Mouse (Mus musculus) CH12.LX (cell line): Measurements from ENCODE around the gene Esrrb. TPM values are rescaled to one million over a fixed set of nuclear protein-coding genes. Genes with fewer than 3 reads are reported as not detected.

ENCODE experiments used
- DNase-seq: peaks from one replicate; pipeline ENCODE4 v3.0.0-alpha.2; 2013; ENCODE audit errors: extremely low read depth
- H3K27ac ChIP-seq: 2 replicates; pipeline ENCODE4 v1.5.1; 2012; ENCODE audit warnings: low read depth, mild to moderate bottlenecking, control low read depth, moderate library complexity; ENCODE audit not compliant: insufficient read depth
- H3K27me3 ChIP-seq: replicated peaks from 2 replicates; pipeline ENCODE3; 2012; ENCODE audit warnings: inconsistent platforms
- H3K36me3 ChIP-seq, 2 experiments: replicated peaks in 1 of 2; 2 replicates each; pipeline versions ENCODE3 to v1.6.1; 2012; ENCODE audit warnings: inconsistent platforms in 1 of 2, low read length in 1 of 2, mild to moderate bottlenecking in 1 of 2, mixed read lengths in 1 of 2, moderate library complexity in 1 of 2; ENCODE audit not compliant: control insufficient read depth in 1 of 2, insufficient read depth in 1 of 2
- H3K4me1 ChIP-seq, 2 experiments: 2 replicates each; pipeline ENCODE4 v1.6.1; 2012; ENCODE audit warnings: inconsistent platforms in 1 of 2, moderate library complexity in 1 of 2; ENCODE audit not compliant: insufficient read depth in 2 of 2, control insufficient read depth in 1 of 2
- H3K4me2 ChIP-seq: 2 replicates; pipeline ENCODE4 v1.6.1; 2012; ENCODE audit warnings: low read depth, mild to moderate bottlenecking, control low read depth; ENCODE audit not compliant: poor library complexity, insufficient read depth, severe bottlenecking
- H3K4me3 ChIP-seq, 3 experiments: fragments of 150-350 bp in 1 of 3; sonication (generic) in 1 of 3; replicated peaks in 1 of 3; 2 replicates each; pipeline versions ENCODE3 to v1.5.1; 2011 to 2012; ENCODE audit warnings: low read depth in 2 of 3, low read length in 2 of 3, mild to moderate bottlenecking in 2 of 3, moderate library complexity in 2 of 3, control low read depth in 1 of 3, improper control_type of control experiment in 1 of 3, inconsistent platforms in 1 of 3, mixed read lengths in 1 of 3; ENCODE audit not compliant: poor library complexity in 1 of 3
- H3K79me2 ChIP-seq: replicated peaks from 2 replicates; pipeline ENCODE4 v1.6.1; 2012; ENCODE audit warnings: mild to moderate bottlenecking, moderate library complexity; ENCODE audit not compliant: control insufficient read depth, poor library complexity, insufficient read depth, severe bottlenecking; ENCODE audit errors: extremely low read depth
- H3K9ac ChIP-seq: 2 replicates; pipeline ENCODE4 v1.6.1; 2012; ENCODE audit warnings: low read depth, mild to moderate bottlenecking, control low read depth, moderate library complexity; ENCODE audit not compliant: insufficient read depth
- H3K9me3 ChIP-seq: replicated peaks from 2 replicates; pipeline ENCODE3; 2012; ENCODE audit warnings: low read length, inconsistent platforms, mixed read lengths
- JUN ChIP-seq: IDR thresholded peaks from 2 replicates; pipeline ENCODE4 v1.6.1; 2011; ENCODE audit warnings: low read depth, mild to moderate bottlenecking, low read length, improper control_type of control experiment, moderate library complexity; ENCODE audit not compliant: insufficient read depth
- NRF1 ChIP-seq: IDR thresholded peaks from 2 replicates; pipeline ENCODE4 v1.6.1; 2014; ENCODE audit warnings: low read depth, mild to moderate bottlenecking, inconsistent platforms, low read length, improper control_type of control experiment, moderate library complexity
- PAX5 ChIP-seq: IDR thresholded peaks from 2 replicates; pipeline ENCODE4 v1.6.1; 2012; ENCODE audit warnings: low read length, inconsistent platforms, mixed read lengths
- RAD21 ChIP-seq: IDR thresholded peaks from 2 replicates; pipeline ENCODE4 v1.6.1; 2011; ENCODE audit warnings: low read depth, mild to moderate bottlenecking, low read length, improper control_type of control experiment, moderate library complexity
- RCOR1 ChIP-seq: conservative IDR thresholded peaks from 2 replicates; pipeline ENCODE4 v1.6.1; 2012; ENCODE audit warnings: low read depth, mild to moderate bottlenecking, inconsistent platforms, low read length, improper control_type of control experiment
- SMC3 ChIP-seq: IDR thresholded peaks from 2 replicates; pipeline ENCODE4 v1.6.1; 2011; ENCODE audit warnings: low read depth, low read length, improper control_type of control experiment
- TBP ChIP-seq: conservative IDR thresholded peaks from 2 replicates; pipeline ENCODE4 v1.6.1; 2011; ENCODE audit warnings: low read depth, low read length, improper control_type of control experiment
- UBTF ChIP-seq: IDR thresholded peaks from 2 replicates; pipeline ENCODE4 v1.6.1; 2012; ENCODE audit warnings: low read depth, mild to moderate bottlenecking, inconsistent platforms, low read length, improper control_type of control experiment, moderate library complexity
- USF2 ChIP-seq: conservative IDR thresholded peaks from 2 replicates; pipeline ENCODE4 v1.6.1; 2011; ENCODE audit warnings: low read depth, low read length, improper control_type of control experiment
- ZKSCAN1 ChIP-seq: IDR thresholded peaks from 2 replicates; pipeline ENCODE4 v1.6.1; 2012; ENCODE audit warnings: low read depth, inconsistent platforms, low read length, improper control_type of control experiment, borderline replicate concordance
- dilution Hi-C: fragments of 300-500 bp; cut with MboI; formaldehyde crosslinking; loops from 2 replicates; pipeline ENCODE4 v1.14.3; 2020; ENCODE audit warnings: low sequenced_read_pairs; ENCODE audit not compliant: extremely low pct_unique_long_range_greater_than_20kb, extremely low pct_ligation_motif_present
- in situ Hi-C: fragments of 300-500 bp; cut with MboI; formaldehyde crosslinking; loops from 3 replicates; pipeline ENCODE4 v1.14.3; 2019; ENCODE audit warnings: low sequenced_read_pairs, low pct_ligation_motif_present, low pct_unique_long_range_greater_than_20kb, mixed read lengths
- polyA plus RNA-seq: library from polyadenylated mRNA; unstranded; fragments of >175 nt; gene quantifications from 2 replicates; pipeline ENCODE4 v1.2.1, GENCODE M21; 2012; ENCODE audit warnings: low read depth; ENCODE audit not compliant: insufficient read length
- total RNA-seq, 2 experiments: library from RNA; depleted of rRNA; stranded (reverse); fragments of 300-350 nt in 1 of 2; fragments of >200 nt in 1 of 2; gene quantifications; 2 replicates each; pipeline ENCODE4 v1.2.3; 2012 to 2014

Esrrb gene
- not detected in 2 replicates for total RNA-seq (2012; rRNA removed)
- total RNA-seq (2014; rRNA removed), result not detected in 2 replicates
- not detected in 2 replicates for polyA plus RNA-seq

GRCm38 (mm10) chr12:86360696-86361631 is at the start of gene Esrrb:
Gene Esrrb (plus strand): TSS chr12:86361117.
- DNase-seq, result no peak
- in situ Hi-C loops (no loop called here), dilution Hi-C loops (no loop called here)

GRCm38 (mm10) chr12:86320629-86321028 is 40.3 kb upstream of the Esrrb start:
- peaks cover 57% of the 10 kb centered on the region for H3K27me3 ChIP-seq
- DNase-seq, result no peak
- TF ChIP-seq UBTF (no peak), NRF1 (no peak), USF2 (no peak)
- H3K27ac ChIP-seq, result no peak overlapping the region
- no peak overlapping the region for H3K9ac ChIP-seq
- in situ Hi-C loops, result no loop called here
- no peak overlapping the region for H3K4me2 ChIP-seq
- no peaks in the 10 kb centered on the region for H3K9me3 ChIP-seq
- dilution Hi-C loops, result no loop called here
- H3K4me1 ChIP-seq, result 0 out of 4 replicates have a peak, but pooled peaks cover 0 to 2% of the 10 kb centered on the region in 2 experiments
- H3K79me2 ChIP-seq, result no peaks in the 10 kb centered on the region
- no peaks in the 10 kb centered on the region for H3K36me3 ChIP-seq
- no peak overlapping the region for H3K4me3 ChIP-seq

More at GRCm38 (mm10) chr12:86360696-86361631, at the start of gene Esrrb:
- Histone ChIP-seq H3K4me2 (no peak within 1 kb of the TSS), H3K27me3 (peaks cover 69% of the 10 kb centered on the region), H3K36me3 (no peaks in the 10 kb centered on the region), H3K4me3 (no peak within 1 kb of the TSS), H3K79me2 (no peaks in the 10 kb centered on the region), H3K27ac (no peak within 1 kb of the TSS), H3K9me3 (no peaks in the 10 kb centered on the region), H3K9ac (no peak within 1 kb of the TSS), H3K4me1 (no peaks in the 10 kb centered on the region)
- TF ChIP-seq RCOR1 (no peak), JUN (no peak)

GRCm38 (mm10) chr12:86324297-86324696 is 36.6 kb upstream of the Esrrb start:
- Histone ChIP-seq H3K9me3 (no peaks in the 10 kb centered on the region), H3K27ac (no peak overlapping the region), H3K27me3 (peaks cover 62% of the 10 kb centered on the region)
- in situ Hi-C loops, result no loop called here
- dilution Hi-C loops, result no loop called here
- no peak for DNase-seq
- TF ChIP-seq RAD21 (no peak), TBP (no peak), SMC3 (no peak), RCOR1 (no peak), ZKSCAN1 (no peak), PAX5 (no peak)
- TF ChIP-seq, all 38 proteins: peak for 0
- Histone ChIP-seq H3K9ac (no peak overlapping the region), H3K4me2 (no peak overlapping the region), H3K4me1 (peaks cover 0 to 9% of the 10 kb centered on the region in 2 experiments; a peak in 2 of 4 replicates), H3K4me3 (no peak overlapping the region), H3K36me3 (no peaks in the 10 kb centered on the region), H3K79me2 (no peaks in the 10 kb centered on the region)
